Mouse (Mus musculus): ENCODE measurements around the gene Tap2. TPM values are rescaled to one million over a fixed set of nuclear protein-coding genes. Genes with fewer than 3 reads are reported as not detected.
"Not testable (repeated sequence)": the region's sequence is repeated elsewhere in the genome, so short reads cannot be mapped to it uniquely, and the experiment has no call there.

Gene Tap2
- polyA plus RNA-seq, 1 experiment from 2014 or later = 5.9 TPM

DNA sequence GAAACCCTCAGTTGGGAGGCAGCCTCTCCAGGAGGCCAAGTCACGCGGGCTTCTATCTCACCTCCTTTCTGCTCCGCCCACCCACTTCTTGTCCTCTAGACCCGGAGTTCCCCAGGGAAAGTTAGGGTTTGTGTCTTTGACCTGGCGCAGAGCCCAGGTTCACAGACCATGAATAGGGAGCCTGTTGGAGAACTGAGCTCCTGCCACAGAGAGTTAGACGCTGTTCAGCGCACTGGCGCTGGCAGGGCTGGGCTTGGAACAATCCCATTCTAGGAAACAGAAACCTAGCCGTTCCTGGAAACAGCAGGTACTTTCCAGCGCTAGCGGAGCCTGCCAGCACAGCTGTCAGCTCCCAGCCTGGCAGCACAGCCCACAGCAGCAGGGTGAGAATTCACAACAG, 15.3 kb downstream of the Tap2 start:
- Histone ChIP-seq H3K4me2 (no peak overlapping the region), H3K4me3 (no peak overlapping the region), H3K36me3 (no peaks in the 10 kb centered on the region), H3K9me3 (no peaks in the 10 kb centered on the region), H3K27ac (no peak overlapping the region), H3K9ac (no peak overlapping the region), H3K27me3 (peaks cover 19% of the 10 kb centered on the region), H3K4me1 (no peaks in the 10 kb centered on the region)
- peak; percentile 69; the same call in 1 of the 2 replicates for ATAC-seq (ENCODE audit: insufficient number of reproducible peaks, low FRiP score, low TSS enrichment, low read depth)
- WGBS = 70% methylated on average over 11 of the region's 11 CpGs

DNA sequence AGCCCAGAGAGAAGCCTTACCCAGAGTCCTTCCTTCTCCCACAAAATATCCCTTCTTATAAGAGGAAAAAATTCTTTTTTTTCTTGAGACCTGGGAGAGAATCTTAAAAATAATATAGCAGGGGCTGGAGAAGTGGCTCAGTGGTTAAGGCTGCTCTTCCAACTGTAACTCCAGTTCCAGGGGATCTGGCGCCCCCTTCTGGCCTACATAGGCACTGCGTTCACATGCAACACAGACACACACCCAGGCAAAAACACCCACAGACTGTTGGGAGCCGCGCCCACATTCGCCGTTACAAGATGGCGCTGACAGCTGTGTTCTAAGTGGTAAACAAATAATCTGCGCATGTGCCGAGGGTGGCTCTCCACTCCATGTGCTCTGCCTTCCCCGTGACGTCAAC, 15.8 kb downstream of the Tap2 start:
- whole genome bisulfite sequencing = 90% methylated on average over 9 of the region's 11 CpGs
- not testable (repeated sequence) for H3K9ac ChIP-seq; H3K27ac ChIP-seq; ATAC-seq (ENCODE audit: insufficient number of reproducible peaks, low FRiP score, low TSS enrichment, low read depth); H3K9me3 ChIP-seq; H3K4me2 ChIP-seq; H3K4me3 ChIP-seq; H3K36me3 ChIP-seq; H3K4me1 ChIP-seq
- H3K27me3 ChIP-seq = peaks cover 14% of the 10 kb centered on the region

DNA sequence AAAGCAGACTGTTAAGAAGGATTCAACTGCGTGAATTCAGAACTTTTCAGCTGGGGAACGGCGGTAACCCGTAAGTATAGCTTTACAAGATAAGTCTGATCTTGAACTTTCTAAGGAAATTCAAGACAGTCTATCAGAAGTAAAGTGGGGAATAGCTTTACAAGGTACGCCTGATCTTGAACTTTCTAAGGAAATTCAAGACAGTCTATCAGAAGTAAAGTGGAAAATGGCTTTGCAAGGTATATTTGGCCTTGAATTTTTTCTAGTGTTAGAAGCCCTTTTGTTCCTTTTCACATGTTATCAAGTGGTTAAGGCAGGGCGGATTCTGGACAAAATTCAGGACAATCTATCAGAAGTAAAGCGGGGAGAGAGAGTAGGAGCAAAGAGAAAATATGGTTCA, 16.5 kb downstream of the Tap2 start:
- 97% methylated on average over 4 of the region's 7 CpGs for WGBS
- not testable (repeated sequence) for H3K27ac ChIP-seq; H3K4me1 ChIP-seq; H3K36me3 ChIP-seq; H3K9me3 ChIP-seq; ATAC-seq (ENCODE audit: insufficient number of reproducible peaks, low FRiP score, low TSS enrichment, low read depth); H3K4me3 ChIP-seq; H3K9ac ChIP-seq; H3K27me3 ChIP-seq; H3K4me2 ChIP-seq

DNA sequence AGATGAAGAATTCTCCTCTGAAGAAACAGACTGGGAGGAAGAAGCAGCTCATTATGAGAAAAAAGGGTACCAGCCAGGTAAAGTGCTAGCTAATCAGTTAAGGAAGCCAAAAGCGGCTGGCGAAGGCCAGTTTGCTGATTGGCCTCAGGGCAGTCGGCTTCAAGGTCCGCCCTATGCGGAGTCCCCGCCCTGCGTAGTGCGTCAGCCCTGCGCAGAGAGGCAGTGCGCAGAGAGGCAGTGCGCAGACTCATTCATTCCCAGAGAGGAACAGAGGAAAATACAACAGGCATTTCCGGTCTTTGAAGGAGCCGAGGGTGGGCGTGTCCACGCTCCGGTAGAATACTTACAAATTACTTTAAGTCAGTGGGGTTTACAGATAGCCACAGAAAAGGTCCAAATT, 17.1 kb downstream of the Tap2 start:
- not testable (repeated sequence) for H3K4me1 ChIP-seq; H3K9ac ChIP-seq; H3K36me3 ChIP-seq; ATAC-seq (ENCODE audit: insufficient number of reproducible peaks, low FRiP score, low TSS enrichment, low read depth); H3K27ac ChIP-seq; H3K9me3 ChIP-seq; H3K4me2 ChIP-seq; H3K27me3 ChIP-seq; H3K4me3 ChIP-seq
- 94% methylated on average over 7 of the region's 16 CpGs for WGBS

DNA sequence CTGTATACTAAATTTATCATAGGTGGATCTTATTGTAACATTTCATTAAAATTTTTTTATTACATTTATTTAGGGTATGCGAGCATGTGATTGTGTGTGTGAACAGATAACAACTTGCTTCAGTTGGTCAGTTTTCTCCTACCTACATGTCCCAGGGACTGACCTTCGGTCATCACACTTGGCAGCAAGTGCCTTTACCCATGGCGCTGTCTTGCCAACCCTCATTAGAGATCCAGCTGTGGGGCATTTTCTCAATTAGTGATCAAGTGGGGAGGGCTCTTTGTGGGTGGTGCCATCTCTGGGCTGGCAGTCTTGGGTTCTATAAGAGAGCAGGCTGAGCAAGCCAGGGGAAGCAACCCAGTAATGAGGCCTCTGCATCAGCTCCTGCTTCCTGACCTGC, 21.5 kb downstream of the Tap2 start:
- WGBS = 96% methylated on average over 3 of the region's 3 CpGs
- no peak overlapping the region for H3K27ac ChIP-seq
- H3K4me2 ChIP-seq = no peak overlapping the region
- H3K27me3 ChIP-seq = no peaks in the 10 kb centered on the region
- no peak overlapping the region for H3K4me3 ChIP-seq
- no peak for ATAC-seq (ENCODE audit: insufficient number of reproducible peaks, low FRiP score, low TSS enrichment, low read depth)
- H3K9me3 ChIP-seq = no peaks in the 10 kb centered on the region
- H3K4me1 ChIP-seq = no peaks in the 10 kb centered on the region
- no peaks in the 10 kb centered on the region for H3K36me3 ChIP-seq
- no peak overlapping the region for H3K9ac ChIP-seq

DNA sequence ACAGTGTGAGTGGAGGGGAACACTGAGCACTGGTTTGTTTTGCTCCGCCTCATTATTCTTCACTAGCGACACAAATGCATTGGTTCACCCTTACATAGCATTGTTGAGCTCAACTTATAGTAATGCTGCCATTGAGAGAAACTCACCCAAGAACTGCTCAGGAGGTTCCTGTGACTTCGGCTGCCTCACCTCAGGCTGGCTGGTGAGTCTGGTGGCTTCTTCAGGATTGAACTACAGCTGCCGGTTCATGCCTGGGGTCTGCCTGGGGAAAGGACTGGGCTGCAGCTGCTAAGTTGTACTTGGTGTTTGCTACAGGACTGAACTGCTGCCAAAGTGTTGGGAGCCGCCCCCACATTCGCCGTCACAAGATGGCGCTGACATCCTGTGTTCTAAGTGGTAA, 22.1 kb downstream of the Tap2 start:
- no peaks in the 10 kb centered on the region for H3K27me3 ChIP-seq
- H3K4me2 ChIP-seq = no peak overlapping the region
- H3K36me3 ChIP-seq = no peaks in the 10 kb centered on the region
- no peaks in the 10 kb centered on the region for H3K9me3 ChIP-seq
- H3K27ac ChIP-seq = no peak overlapping the region
- ATAC-seq (ENCODE audit: insufficient number of reproducible peaks, low FRiP score, low TSS enrichment, low read depth) = no peak
- 96% methylated on average over 8 of the region's 8 CpGs for WGBS
- H3K9ac ChIP-seq = no peak overlapping the region
- no peak overlapping the region for H3K4me3 ChIP-seq
- no peaks in the 10 kb centered on the region for H3K4me1 ChIP-seq

DNA sequence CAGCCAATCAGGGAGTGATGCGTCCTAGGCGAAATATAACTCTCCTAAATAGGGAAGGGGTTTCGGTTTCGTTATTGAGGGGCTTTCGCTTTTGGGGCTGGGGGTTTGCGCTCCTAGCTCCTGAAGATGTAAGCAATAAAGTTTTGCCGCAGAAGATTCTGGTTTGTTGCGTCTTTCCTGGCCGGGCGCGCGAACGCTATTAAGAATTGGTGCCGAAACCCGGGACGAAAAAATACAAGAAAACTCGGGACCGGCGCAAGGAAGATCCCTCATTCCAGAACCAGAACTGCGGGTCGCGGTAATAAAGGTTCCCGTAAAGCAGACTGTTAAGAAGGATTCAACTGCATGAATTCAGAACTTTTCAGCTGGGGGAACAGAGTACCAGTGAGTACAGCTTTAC, 22.6 kb downstream of the Tap2 start:
- not testable (repeated sequence) for H3K4me3 ChIP-seq; H3K36me3 ChIP-seq; H3K9ac ChIP-seq; H3K4me1 ChIP-seq; H3K27me3 ChIP-seq; H3K9me3 ChIP-seq; ATAC-seq (ENCODE audit: insufficient number of reproducible peaks, low FRiP score, low TSS enrichment, low read depth); H3K4me2 ChIP-seq; H3K27ac ChIP-seq
- 98% methylated on average over 16 of the region's 23 CpGs for WGBS

DNA sequence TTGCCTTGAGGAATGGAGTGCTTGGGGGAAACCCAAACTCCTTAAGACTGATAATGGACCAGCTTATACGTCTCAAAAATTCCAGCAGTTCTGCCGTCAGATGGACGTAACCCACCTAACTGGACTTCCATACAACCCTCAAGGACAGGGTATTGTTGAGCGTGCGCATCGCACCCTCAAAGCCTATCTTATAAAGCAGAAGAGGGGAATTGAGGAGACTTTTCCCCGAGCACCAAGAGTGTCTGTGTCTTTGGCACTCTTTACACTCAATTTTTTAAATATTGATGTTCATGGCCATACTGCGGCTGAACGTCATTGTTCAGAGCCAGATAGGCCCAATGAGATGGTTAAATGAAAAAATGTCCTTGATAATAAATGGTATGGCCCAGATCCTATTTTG, 27.6 kb downstream of the Tap2 start:
- 94% methylated on average over 9 of the region's 9 CpGs for WGBS

DNA sequence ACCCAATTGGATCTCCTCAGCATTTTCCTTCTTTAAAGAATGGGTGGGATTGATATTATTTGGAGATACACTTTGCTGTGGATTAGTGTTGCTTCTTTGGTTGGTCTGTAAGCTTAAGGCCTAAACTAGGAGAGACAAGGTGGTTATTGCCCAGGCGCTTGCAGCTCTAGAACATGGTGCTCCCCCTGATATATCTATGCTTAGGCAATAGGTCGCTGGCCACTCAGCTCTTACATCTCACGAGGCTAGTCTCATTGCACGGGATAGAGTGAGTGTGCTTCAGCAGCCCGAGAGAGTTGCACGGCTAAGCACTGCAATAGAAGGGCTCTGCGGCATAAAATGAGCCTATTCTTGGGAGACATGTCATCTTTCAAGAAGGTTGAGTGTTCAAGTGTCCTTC, 28.7 kb downstream of the Tap2 start:
- 85% methylated on average over 6 of the region's 7 CpGs for WGBS
- not testable (repeated sequence) for H3K4me3 ChIP-seq

More for the DNA sequence above, 27.6 kb downstream of the Tap2 start:
- not testable (repeated sequence) for ATAC-seq (ENCODE audit: insufficient number of reproducible peaks, low FRiP score, low TSS enrichment, low read depth); H3K4me3 ChIP-seq; H3K4me1 ChIP-seq; H3K9ac ChIP-seq; H3K9me3 ChIP-seq; H3K27ac ChIP-seq; H3K36me3 ChIP-seq; H3K4me2 ChIP-seq; H3K27me3 ChIP-seq

DNA sequence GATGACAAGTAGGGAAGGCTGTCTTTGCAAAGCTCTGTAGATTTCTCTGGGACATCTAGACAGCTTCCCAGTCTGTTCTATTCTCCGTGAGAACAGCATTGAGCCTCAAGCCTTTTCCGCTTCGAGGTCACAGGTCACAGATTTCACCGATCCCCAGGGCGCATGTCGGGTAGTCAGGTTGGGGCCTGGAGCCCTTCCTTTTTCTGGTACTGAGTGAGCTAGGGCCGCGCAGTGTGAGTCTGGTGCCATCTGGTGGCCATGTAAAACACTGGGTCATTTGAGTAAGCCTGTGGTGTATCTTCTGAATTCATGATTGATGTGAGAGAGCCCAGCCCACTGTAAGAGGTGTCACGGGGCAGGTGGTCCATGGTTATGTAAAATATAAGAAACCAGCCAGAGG, 31.6 kb downstream of the Tap2 start:
- H3K4me3 ChIP-seq = no peak overlapping the region
- H3K27ac ChIP-seq = no peak overlapping the region
- H3K4me1 ChIP-seq = no peaks in the 10 kb centered on the region
- no peaks in the 10 kb centered on the region for H3K36me3 ChIP-seq
- H3K4me2 ChIP-seq = no peak overlapping the region
- H3K9me3 ChIP-seq = no peaks in the 10 kb centered on the region
- H3K27me3 ChIP-seq = no peaks in the 10 kb centered on the region
- ATAC-seq (ENCODE audit: insufficient number of reproducible peaks, low FRiP score, low TSS enrichment, low read depth) = no peak
- 47% methylated on average over 9 of the region's 9 CpGs for WGBS
- no peak overlapping the region for H3K9ac ChIP-seq

More for the DNA sequence above, 28.7 kb downstream of the Tap2 start:
- not testable (repeated sequence) for H3K9ac ChIP-seq; H3K4me1 ChIP-seq; H3K27me3 ChIP-seq; H3K27ac ChIP-seq; H3K36me3 ChIP-seq; H3K4me2 ChIP-seq; H3K9me3 ChIP-seq; ATAC-seq (ENCODE audit: insufficient number of reproducible peaks, low FRiP score, low TSS enrichment, low read depth)

DNA sequence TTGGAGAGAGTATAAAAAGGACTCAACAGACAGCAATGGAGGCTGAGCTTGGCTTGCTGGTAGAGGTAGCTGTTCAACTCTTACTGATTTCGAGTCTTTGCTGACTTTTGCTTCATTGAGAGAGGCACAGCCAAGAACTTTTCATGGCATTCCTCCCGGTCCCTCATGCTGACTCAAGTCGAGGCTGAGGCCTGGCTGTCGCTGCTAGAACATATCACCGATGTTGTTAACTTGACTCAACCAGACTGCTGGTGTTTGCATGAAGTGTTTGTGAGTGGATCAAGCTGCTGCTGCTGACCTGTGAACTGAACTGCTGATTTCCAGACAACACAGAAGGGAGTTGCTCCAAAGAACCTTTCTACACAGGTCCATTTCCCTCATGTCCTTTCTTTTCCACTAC, 33.4 kb downstream of the Tap2 start:
- H3K9me3 ChIP-seq = no peaks in the 10 kb centered on the region
- WGBS = 79% methylated on average over 5 of the region's 5 CpGs
- ATAC-seq (ENCODE audit: insufficient number of reproducible peaks, low FRiP score, low TSS enrichment, low read depth) = no peak

DNA sequence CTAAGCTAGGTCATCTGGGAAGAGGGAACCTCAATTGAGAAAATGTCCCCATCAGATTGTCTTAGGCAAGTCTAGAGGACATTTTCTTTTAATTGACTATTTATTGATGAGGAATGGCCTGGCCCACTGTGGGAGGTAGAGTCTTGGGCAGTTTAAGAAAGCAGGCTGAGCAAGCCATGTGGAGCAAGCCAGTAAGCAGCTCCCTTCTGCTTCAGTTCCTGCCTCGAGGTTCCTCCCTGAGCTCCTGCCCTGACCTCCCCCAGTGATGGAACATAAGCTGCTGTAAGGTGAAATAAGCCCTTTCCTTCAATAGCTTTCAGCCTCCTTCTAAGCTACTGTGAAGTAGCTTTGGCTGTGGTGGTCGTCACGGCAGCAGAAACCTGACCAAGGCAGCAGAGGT, 34.4 kb downstream of the Tap2 start:
- no peaks in the 10 kb centered on the region for H3K27me3 ChIP-seq
- H3K9ac ChIP-seq = no peak overlapping the region
- WGBS = 78% methylated on average over 3 of the region's 3 CpGs
- no peaks in the 10 kb centered on the region for H3K36me3 ChIP-seq
- H3K4me2 ChIP-seq = no peak overlapping the region
- H3K9me3 ChIP-seq = no peaks in the 10 kb centered on the region
- H3K4me3 ChIP-seq = no peak overlapping the region
- H3K27ac ChIP-seq = no peak overlapping the region
- no peak for ATAC-seq (ENCODE audit: insufficient number of reproducible peaks, low FRiP score, low TSS enrichment, low read depth)
- no peaks in the 10 kb centered on the region for H3K4me1 ChIP-seq

More for the DNA sequence above, 33.4 kb downstream of the Tap2 start:
- Histone ChIP-seq H3K9ac (no peak overlapping the region), H3K4me2 (no peak overlapping the region), H3K27me3 (no peaks in the 10 kb centered on the region), H3K4me1 (no peaks in the 10 kb centered on the region), H3K4me3 (no peak overlapping the region), H3K27ac (no peak overlapping the region), H3K36me3 (no peaks in the 10 kb centered on the region)

DNA sequence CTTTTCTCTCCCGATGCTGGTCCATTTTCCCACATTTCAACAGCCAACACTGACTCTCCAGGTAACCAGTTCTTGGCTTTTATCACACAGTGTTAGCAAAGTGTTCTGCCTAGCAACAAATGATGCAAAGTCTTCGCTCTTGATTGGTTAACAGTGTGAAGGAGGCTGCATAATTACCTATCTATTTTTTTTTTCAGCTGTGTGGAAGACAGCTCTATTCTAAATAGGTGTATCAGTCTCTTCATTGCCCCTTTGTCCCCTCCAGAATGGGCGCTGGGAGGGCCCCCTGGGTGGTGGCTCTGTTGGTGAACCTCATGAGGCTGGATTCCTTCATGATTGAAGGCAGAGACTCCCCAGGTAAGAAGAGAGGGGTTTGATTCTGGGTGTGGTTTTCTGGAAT, 35.4 kb downstream of the Tap2 start, which contains the start of gene H2-Ob:
Gene H2-Ob, plus strand, starts transcription at position 198 of the 400 bp plus-strand sequence.
- H3K4me1 ChIP-seq = no peaks in the 10 kb centered on the region
- ATAC-seq (ENCODE audit: insufficient number of reproducible peaks, low FRiP score, low TSS enrichment, low read depth) = no peak
- H3K4me3 ChIP-seq = no peak within 1 kb of the TSS
- no peaks in the 10 kb centered on the region for H3K9me3 ChIP-seq
- 68% methylated on average over 3 of the region's 3 CpGs for WGBS
- no peak within 1 kb of the TSS for H3K27ac ChIP-seq
- no peak within 1 kb of the TSS for H3K4me2 ChIP-seq
- no peaks in the 10 kb centered on the region for H3K27me3 ChIP-seq
- H3K36me3 ChIP-seq = no peaks in the 10 kb centered on the region
- no peak within 1 kb of the TSS for H3K9ac ChIP-seq
